Mouse (Mus musculus) heart, embryonic 13.5 days (tissue): ENCODE results near the gene Spag17. TPM values are rescaled to one million over a fixed set of nuclear protein-coding genes. Genes with fewer than 3 reads are reported as not detected.

Source experiments
- ATAC-seq: fragments of 200-750 bp; cut with Nextera tagmentation; 2 replicates; pipeline ENCODE4 v1.8.0; 2017; ENCODE audit warnings: moderate TSS enrichment; ENCODE audit not compliant: insufficient number of reproducible peaks, low FRiP score, low TSS enrichment; ENCODE audit errors: extremely low read depth
- H3K27ac ChIP-seq: fragments of 300-500 bp; sonication (generic); replicated peaks from 2 replicates; pipeline ENCODE4 v1.5.1; 2015; ENCODE audit warnings: moderate library complexity, mild to moderate bottlenecking, inconsistent platforms
- H3K27me3 ChIP-seq: fragments of 300-500 bp; sonication (generic); replicated peaks from 2 replicates; pipeline ENCODE4 v1.6.1; 2015; ENCODE audit warnings: mild to moderate bottlenecking, inconsistent platforms
- H3K36me3 ChIP-seq: fragments of 300-500 bp; sonication (generic); 2 replicates; pipeline ENCODE4 v1.6.1; 2015; ENCODE audit warnings: mild to moderate bottlenecking, inconsistent platforms
- H3K4me1 ChIP-seq: fragments of 300-500 bp; sonication (generic); 2 replicates; pipeline ENCODE4 v1.6.1; 2015; ENCODE audit warnings: inconsistent platforms
- H3K4me2 ChIP-seq: fragments of 300-500 bp; sonication (generic); 2 replicates; pipeline ENCODE4 v1.6.1; 2015; ENCODE audit warnings: inconsistent platforms, mild to moderate bottlenecking, moderate library complexity
- H3K4me3 ChIP-seq: fragments of 300-500 bp; sonication (generic); 2 replicates; pipeline ENCODE4 v1.5.1; 2015; ENCODE audit warnings: moderate library complexity, mild to moderate bottlenecking, inconsistent platforms
- H3K9ac ChIP-seq: fragments of 300-500 bp; sonication (generic); 2 replicates; pipeline ENCODE4 v1.6.1; 2015; ENCODE audit warnings: inconsistent platforms, mild to moderate bottlenecking, moderate library complexity
- H3K9me3 ChIP-seq: fragments of 300-500 bp; sonication (generic); 2 replicates; pipeline ENCODE4 v1.6.1; 2016; ENCODE audit warnings: inconsistent platforms
- WGBS: fragments of 180-500 bp; shearing (Covaris S2); methylation state at CpG from one replicate; pipeline ENCODE4 v1.1.7; 2015; ENCODE audit warnings: mixed read lengths; 5-methylcytosine and 5-hydroxymethylcytosine counted together
- polyA plus RNA-seq: library from polyadenylated mRNA; unstranded; fragments of >200 nt; fragmentation: Nextera tagmentation; extraction: Ambion mirVana; gene quantifications from 2 replicates; pipeline ENCODE4 v1.2.1, GENCODE M21; 2015

Spag17 gene
- polyA plus RNA-seq, 1 experiment from 2014 or later: 0.28 TPM

DNA sequence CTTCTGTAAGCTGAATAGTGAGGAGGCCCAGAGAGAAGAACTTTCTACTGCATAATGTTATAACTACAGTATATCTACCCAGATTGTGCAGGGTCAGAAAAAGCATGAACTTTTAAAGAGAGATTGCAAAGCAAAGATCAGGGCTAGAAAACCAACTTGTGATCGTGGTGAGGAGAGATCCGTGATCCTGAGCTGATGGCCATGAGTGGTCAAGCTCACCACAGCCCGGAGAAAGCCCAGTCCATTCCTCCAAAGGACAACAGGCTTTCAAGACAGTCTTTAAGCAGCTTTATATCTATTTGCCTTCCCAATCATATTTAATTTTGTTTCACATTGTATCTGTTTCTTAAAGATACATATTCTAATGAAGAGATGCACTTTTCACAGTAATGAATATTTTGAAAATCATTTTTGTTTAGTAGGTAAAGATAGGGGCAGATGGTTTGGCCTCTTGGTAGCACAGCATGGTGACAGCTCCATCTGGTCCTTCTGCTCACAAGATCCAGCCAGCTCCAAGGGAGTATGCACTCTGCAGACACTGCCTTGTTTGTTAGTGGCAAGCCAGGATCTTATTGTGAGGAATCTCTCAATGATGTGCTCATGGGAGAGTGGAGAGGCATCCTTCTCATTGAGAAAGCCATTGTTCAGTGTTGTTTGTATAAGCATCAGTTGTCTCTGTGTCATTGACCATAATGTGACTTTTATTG lies 217.3 kb downstream of the Spag17 start:
- Histone ChIP-seq H3K27ac (no peak overlapping the region), H3K36me3 (no peaks in the 10 kb centered on the region), H3K27me3 (no peaks in the 10 kb centered on the region), H3K4me2 (no peak overlapping the region), H3K4me1 (no peaks in the 10 kb centered on the region), H3K4me3 (no peak overlapping the region), H3K9me3 (no peaks in the 10 kb centered on the region), H3K9ac (no peak overlapping the region)
- 79% methylated on average over 3 of the region's 3 CpGs for WGBS
- no peak for ATAC-seq

DNA sequence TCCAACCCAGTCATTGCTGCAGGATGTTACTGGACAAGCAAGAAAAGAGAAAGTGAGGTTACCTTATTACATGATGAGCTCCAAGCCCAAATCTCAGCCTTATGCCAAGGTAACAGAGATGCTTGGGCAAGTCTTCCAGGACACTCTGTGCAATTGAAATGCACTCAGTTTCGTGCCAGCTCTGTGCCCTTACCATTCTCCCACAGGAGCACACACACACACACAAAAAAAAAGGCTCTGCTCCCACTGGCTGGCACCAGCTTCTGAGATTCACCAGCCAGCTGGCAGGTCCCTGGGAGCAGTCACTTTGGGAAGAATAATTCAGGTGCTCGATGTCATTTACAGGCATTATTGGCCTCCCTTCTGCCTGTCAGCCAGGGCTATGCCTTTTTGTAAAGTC lies 221.5 kb downstream of the Spag17 start:
- ATAC-seq: no peak
- WGBS: 70% methylated on average over 2 of the region's 2 CpGs

DNA sequence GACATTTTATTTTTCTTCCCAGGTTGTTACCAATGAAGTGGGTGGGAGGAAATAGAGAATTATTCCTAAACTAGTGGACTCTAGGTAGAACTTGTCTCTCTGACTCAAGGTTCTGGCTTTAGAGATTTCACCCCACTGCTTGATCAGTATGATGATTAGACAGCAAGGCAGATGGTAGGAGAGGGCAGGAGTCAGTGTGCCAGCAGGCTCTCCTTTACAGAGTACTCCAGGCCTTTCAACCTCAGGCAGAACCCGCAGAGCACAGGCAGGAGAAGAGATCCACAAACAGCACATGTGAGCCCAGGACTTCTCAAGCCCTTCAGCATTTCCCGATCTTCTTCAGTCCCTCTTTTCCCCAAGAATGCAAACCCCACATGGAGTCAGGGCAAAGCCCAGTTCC lies 233.5 kb downstream of the Spag17 start:
- Histone ChIP-seq H3K27ac (no peak overlapping the region), H3K9me3 (no peaks in the 10 kb centered on the region), H3K36me3 (no peaks in the 10 kb centered on the region), H3K4me3 (no peak overlapping the region), H3K27me3 (no peaks in the 10 kb centered on the region), H3K4me2 (no peak overlapping the region), H3K4me1 (no peaks in the 10 kb centered on the region), H3K9ac (no peak overlapping the region)
- 76% methylated on average over 2 of the region's 2 CpGs for WGBS
- no peak for ATAC-seq

More for the DNA sequence above, 221.5 kb downstream of the Spag17 start:
- Histone ChIP-seq H3K27me3 (no peaks in the 10 kb centered on the region), H3K4me1 (no peaks in the 10 kb centered on the region), H3K4me3 (no peak overlapping the region), H3K4me2 (no peak overlapping the region), H3K9me3 (no peaks in the 10 kb centered on the region), H3K36me3 (no peaks in the 10 kb centered on the region), H3K9ac (no peak overlapping the region), H3K27ac (no peak overlapping the region)

DNA sequence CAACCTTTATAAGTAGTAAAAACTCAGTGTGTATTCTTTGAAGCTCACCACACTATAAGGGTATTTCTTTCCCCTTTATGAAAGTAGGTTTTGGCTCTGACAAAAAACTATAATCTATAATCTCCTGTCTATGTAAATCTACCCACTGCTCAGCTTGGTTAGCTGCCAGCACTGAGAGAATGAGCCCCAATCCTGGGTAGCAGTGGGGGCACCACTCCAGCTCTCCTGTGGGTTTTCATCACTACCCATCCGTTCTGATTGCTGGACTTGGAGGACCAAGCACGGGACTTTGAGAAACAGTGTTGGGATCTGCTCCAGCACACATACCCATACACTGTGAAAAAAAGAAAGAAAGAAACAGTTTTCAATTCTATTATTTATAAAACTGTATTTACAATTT lies 236.8 kb downstream of the Spag17 start:
- WGBS: 74% methylated on average over 2 of the region's 2 CpGs

DNA sequence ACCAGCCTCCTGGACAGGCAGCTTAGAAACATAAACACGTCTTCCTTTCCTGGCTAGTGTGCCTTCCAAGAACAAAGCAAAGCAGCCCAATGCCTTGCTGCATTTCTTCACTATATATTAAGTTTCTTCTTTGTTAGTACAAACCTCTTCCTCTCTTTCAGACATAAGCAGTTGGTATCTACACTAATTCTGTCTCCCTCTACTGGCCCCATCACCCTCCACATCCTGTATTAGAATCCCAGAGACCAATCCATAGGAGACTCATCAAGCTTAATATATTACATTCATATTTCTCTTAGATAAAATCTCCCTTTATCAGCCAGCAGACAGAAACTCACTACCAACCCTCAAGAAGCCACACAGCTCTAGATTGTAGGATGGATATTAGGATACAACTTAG lies 237.2 kb downstream of the Spag17 start:
- no peaks in the 10 kb centered on the region for H3K4me1 ChIP-seq
- no peak overlapping the region for H3K4me2 ChIP-seq
- WGBS: 63% methylated on average over 1 of the region's 1 CpGs
- ATAC-seq: no peak
- no peaks in the 10 kb centered on the region for H3K9me3 ChIP-seq
- no peaks in the 10 kb centered on the region for H3K27me3 ChIP-seq
- no peak overlapping the region for H3K4me3 ChIP-seq
- no peak overlapping the region for H3K27ac ChIP-seq
- H3K9ac ChIP-seq: no peak overlapping the region
- no peaks in the 10 kb centered on the region for H3K36me3 ChIP-seq

More for the DNA sequence above, 236.8 kb downstream of the Spag17 start:
- Histone ChIP-seq H3K4me1 (no peaks in the 10 kb centered on the region), H3K27me3 (no peaks in the 10 kb centered on the region), H3K9me3 (no peaks in the 10 kb centered on the region), H3K27ac (no peak overlapping the region), H3K9ac (no peak overlapping the region), H3K4me2 (no peak overlapping the region), H3K36me3 (no peaks in the 10 kb centered on the region), H3K4me3 (no peak overlapping the region)
- ATAC-seq: no peak

DNA sequence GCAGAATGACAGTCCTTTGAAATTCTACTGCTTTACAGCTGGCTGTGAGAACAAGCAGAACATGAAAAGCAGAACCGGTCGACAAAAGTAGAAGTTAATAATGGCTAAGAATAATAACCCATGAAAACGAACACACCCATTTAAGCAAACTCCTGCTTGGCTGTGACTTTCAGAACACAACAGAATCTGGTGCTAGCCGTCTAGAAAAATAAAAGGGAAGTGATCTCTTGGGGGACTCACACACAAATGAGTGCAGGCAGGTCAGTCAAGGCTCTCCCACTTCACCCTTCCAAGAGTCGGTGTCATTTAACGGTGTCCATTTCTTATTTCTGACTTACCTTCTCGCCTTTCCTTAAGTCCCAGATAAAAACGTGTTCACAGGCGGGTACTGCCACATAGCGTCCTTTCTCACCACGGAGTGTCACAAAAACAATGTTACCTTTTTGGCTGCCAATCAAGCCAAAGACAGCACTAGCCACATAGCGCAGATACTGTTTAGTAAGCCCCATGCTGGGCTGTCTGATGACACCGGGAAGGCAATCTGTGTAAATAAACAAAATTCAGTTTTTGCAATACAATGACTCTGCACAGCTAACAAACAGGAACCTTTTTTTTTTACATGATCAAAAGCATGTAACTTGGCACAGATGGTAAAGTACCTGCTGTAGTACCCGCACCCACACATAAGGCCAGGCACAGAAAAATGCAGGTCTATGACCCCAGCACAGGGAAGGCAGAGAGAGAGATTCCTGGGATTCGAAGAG lies 275.7 kb downstream of the Spag17 start:
- Histone ChIP-seq H3K4me2 (peak overlapping the region; percentile 90), H3K4me1 (peaks cover 24% of the 10 kb centered on the region), H3K9me3 (no peaks in the 10 kb centered on the region), H3K4me3 (peak overlapping the region; percentile 90), H3K36me3 (peaks cover 40% of the 10 kb centered on the region), H3K27ac (no peak overlapping the region), H3K27me3 (no peaks in the 10 kb centered on the region), H3K9ac (peak overlapping the region; percentile 89)
- ATAC-seq: no peak
- WGBS: 84% methylated on average over 15 of the region's 15 CpGs

DNA sequence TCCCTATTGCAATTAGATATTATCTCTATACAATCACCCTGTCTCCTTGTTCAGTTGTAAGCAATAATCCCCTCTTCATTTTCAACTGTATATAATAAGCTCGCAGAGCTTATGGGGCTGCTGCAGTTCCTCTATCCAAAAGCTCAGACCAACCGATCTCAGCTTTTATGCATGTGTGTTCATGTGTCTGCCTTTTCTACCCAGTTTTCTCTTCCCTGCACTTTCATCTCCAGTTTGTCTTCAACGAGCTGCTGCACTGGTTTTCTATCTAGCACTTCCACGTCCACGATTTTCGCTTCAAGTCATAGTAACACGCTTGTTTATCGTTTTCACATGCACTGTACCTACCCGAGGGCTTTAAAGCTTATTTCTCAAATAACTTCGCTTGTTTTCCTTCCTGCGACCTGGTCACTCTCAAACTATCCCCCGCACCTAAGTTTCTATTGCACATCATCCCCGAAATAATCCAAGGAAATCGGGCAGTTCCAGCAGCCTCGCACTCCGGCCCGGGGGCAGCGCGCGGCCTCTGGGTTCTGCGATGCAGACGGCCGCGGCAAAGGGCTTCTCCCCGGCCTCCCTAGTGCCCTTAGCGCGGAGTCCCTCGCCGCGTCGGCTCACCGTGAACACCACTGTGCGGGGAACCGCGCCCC lies 276.6 kb downstream of the Spag17 start:
- peak overlapping the region; percentile 90 for H3K4me2 ChIP-seq
- ATAC-seq: no peak

DNA sequence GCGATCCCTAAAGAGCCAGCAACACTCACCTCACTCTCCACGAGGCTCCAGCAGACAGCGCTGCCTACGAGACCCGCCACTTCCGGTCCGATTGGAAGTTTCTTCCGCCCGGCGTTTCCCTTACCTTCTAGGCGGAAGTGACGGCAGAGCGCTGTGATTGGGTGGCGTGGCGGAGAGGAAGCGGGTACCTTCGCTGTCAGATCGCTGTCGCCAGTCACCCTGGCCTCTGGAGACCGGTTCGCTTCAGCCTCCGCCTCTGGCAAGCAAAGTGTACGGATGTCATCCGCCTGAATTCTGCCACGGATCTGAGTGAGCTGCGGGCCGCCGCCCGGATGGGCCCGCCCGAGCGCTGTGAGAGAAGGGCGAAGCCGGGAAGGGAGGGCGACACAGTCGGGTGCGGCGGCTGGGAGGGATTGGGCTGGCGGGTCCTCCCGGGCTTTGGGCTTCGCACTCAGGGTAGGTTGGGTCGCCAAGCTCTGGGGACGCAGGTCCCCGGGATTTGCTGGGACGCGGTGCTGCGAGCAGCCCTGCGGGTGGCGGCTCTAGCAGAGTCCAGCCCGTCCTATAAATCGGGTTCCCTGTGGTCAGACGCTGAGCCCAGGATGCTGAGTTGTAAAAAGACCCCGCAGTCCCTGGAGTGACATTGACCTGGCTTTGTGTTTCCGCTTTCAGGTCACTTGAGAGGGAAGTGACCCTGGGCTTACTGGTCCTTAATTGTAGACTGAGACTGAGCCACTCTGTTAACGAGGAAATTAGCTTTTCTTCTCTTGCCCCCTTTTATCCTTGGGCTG lies 277.3 kb downstream of the Spag17 start, which contains the start of the genes Gdap2 and Wdr3:
Gene Gdap2, plus strand, starts transcription at position 67 of the 791 bp plus-strand sequence.
Gene Wdr3, minus strand, starts transcription at position 93 of the 791 bp plus-strand sequence.
- Histone ChIP-seq H3K4me1 (peaks cover 24% of the 10 kb centered on the region), H3K9me3 (no peaks in the 10 kb centered on the region), H3K36me3 (peaks cover 32% of the 10 kb centered on the region), H3K4me3 (peak within 1 kb of the TSS; percentile 90), H3K27ac (peak within 1 kb of the TSS; percentile 91), H3K9ac (peak within 1 kb of the TSS; percentile 89), H3K27me3 (no peaks in the 10 kb centered on the region), H3K4me2 (peak within 1 kb of the TSS; percentile 90)
- peak; percentile 95 for ATAC-seq
- under 1% methylated on average over 55 of the region's 55 CpGs for WGBS

More for the DNA sequence above, 276.6 kb downstream of the Spag17 start:
- Histone ChIP-seq H3K27me3 (no peaks in the 10 kb centered on the region), H3K36me3 (peaks cover 34% of the 10 kb centered on the region), H3K9ac (peak overlapping the region; percentile 89), H3K9me3 (no peaks in the 10 kb centered on the region), H3K4me1 (peaks cover 24% of the 10 kb centered on the region), H3K4me3 (peak overlapping the region; percentile 90), H3K27ac (peak overlapping the region; percentile 91)
- under 1% methylated on average over 35 of the region's 35 CpGs for WGBS

DNA sequence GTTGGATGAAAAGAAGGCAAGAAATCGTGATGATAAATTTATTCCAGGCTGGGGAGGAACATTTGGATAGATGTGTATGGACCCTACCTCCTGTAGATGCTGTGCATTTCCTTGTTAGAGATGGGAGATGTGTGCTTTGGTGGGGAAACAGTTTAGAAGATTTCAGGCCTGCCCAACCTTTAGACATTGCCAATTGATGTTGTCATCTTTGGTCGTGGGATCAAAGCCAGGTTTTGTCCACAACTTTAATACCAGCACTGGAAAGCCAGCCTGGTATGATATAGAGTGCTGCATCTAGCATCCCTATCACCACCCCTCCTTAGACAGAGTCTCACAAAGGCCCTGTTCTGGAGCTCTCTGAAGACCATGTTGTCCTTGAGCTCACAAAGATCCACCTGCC lies 278.4 kb downstream of the Spag17 start:
- Histone ChIP-seq H3K27me3 (no peaks in the 10 kb centered on the region), H3K9me3 (no peaks in the 10 kb centered on the region), H3K4me2 (peak overlapping the region; percentile 90; the same call in 1 of the 2 replicates), H3K27ac (no peak overlapping the region), H3K4me3 (peak overlapping the region; percentile 90; the same call in 1 of the 2 replicates), H3K36me3 (peaks cover 29% of the 10 kb centered on the region), H3K9ac (no peak overlapping the region), H3K4me1 (peaks cover 24% of the 10 kb centered on the region)
- whole genome bisulfite sequencing: 68% methylated on average over 2 of the region's 2 CpGs
- no peak for ATAC-seq

DNA sequence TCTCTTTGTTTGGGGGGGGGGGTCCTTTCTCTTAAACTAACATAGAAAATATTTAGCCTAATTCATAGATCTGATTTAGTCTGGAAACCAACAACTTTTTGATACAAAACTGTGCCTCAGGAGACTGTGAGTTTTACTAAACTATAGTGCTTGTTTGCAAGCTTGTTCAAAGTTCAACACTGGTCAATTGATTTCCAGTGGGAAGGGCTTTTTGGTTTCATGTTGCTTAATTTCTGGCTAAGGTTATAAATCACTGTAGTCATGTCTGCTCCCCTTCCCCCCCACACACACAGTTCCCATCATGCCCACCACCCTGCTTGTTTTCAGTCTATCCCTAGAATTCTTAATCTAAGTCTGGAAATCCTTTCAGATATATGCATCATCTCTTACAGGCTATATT lies 279.8 kb downstream of the Spag17 start:
- Histone ChIP-seq H3K4me3 (no peak overlapping the region), H3K9me3 (no peaks in the 10 kb centered on the region), H3K4me2 (no peak overlapping the region), H3K9ac (no peak overlapping the region), H3K36me3 (peaks cover 30% of the 10 kb centered on the region), H3K27me3 (no peaks in the 10 kb centered on the region), H3K4me1 (peaks cover 24% of the 10 kb centered on the region), H3K27ac (no peak overlapping the region)
- no peak for ATAC-seq

DNA sequence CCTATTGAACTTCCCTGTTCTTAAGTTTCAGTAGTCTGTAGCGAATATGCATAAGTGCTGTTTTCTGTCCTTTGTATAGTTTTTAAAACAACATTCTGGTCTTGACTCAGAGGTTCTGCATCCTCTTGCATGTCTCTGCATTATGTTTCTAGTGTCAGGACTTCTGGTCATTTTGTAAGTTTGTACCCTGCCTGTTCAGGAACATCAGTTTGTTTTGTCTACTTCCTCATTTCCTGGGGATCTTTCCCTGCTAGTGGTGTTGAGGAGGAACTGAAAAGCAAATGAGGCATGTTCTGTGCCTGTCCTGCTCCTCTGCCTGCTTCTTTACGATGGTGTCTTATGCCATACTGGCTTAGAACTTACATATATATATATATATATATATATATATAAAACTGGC lies 290.8 kb downstream of the Spag17 start:
- Histone ChIP-seq H3K36me3 (peaks cover 93% of the 10 kb centered on the region), H3K4me3 (no peak overlapping the region), H3K27ac (no peak overlapping the region), H3K4me2 (no peak overlapping the region), H3K9me3 (no peaks in the 10 kb centered on the region), H3K9ac (no peak overlapping the region), H3K27me3 (no peaks in the 10 kb centered on the region), H3K4me1 (no peaks in the 10 kb centered on the region)
- 89% methylated on average over 2 of the region's 2 CpGs for WGBS
- ATAC-seq: no peak
